Mouse (Mus musculus) intestine, embryonic 15.5 days (tissue): Measurements from ENCODE around the gene Mymk. TPM values are rescaled to one million over a fixed set of nuclear protein-coding genes. Genes with fewer than 3 reads are reported as not detected.

Experiments used
- ATAC-seq: fragments of 200-750 bp; cut with Nextera tagmentation; 2 replicates; pipeline ENCODE4 v1.8.0; 2017; ENCODE audit warnings: moderate TSS enrichment, moderate library complexity
- H3K27ac ChIP-seq: fragments of 300-500 bp; sonication (generic); 2 replicates; pipeline ENCODE4 v1.5.1; 2015; ENCODE audit warnings: mild to moderate bottlenecking, inconsistent platforms
- H3K27me3 ChIP-seq: fragments of 300-500 bp; sonication (generic); replicated peaks from 2 replicates; pipeline ENCODE4 v1.6.1; 2015; ENCODE audit warnings: inconsistent platforms
- H3K36me3 ChIP-seq: fragments of 300-500 bp; sonication (generic); 2 replicates; pipeline ENCODE4 v1.6.1; 2015; ENCODE audit warnings: inconsistent platforms
- H3K4me1 ChIP-seq: fragments of 300-500 bp; sonication (generic); replicated peaks from 2 replicates; pipeline ENCODE4 v1.6.1; 2015; ENCODE audit warnings: inconsistent platforms
- H3K4me2 ChIP-seq: fragments of 300-500 bp; sonication (generic); replicated peaks from 2 replicates; pipeline ENCODE4 v1.6.1; 2015; ENCODE audit warnings: mild to moderate bottlenecking, inconsistent platforms
- H3K4me3 ChIP-seq: fragments of 300-500 bp; sonication (generic); replicated peaks from 2 replicates; pipeline ENCODE4 v1.5.1; 2015; ENCODE audit warnings: inconsistent platforms
- H3K9ac ChIP-seq: fragments of 300-500 bp; sonication (generic); 2 replicates; pipeline ENCODE4 v1.6.1; 2015; ENCODE audit warnings: inconsistent platforms
- H3K9me3 ChIP-seq: fragments of 300-500 bp; sonication (generic); 2 replicates; pipeline ENCODE4 v1.6.1; 2016; ENCODE audit warnings: inconsistent platforms
- WGBS: fragments of 180-500 bp; shearing (Covaris S2); methylation state at CpG from one replicate; pipeline ENCODE4 v1.1.7; 2015; 5-methylcytosine and 5-hydroxymethylcytosine counted together
- polyA plus RNA-seq: library from polyadenylated mRNA; unstranded; fragments of >200 nt; fragmentation: Nextera tagmentation; extraction: Ambion mirVana; gene quantifications from 2 replicates; pipeline ENCODE4 v1.2.1, GENCODE M21; 2015

Gene Mymk
- polyA plus RNA-seq, 1 experiment from 2014 or later, result 0.24 TPM

DNA sequence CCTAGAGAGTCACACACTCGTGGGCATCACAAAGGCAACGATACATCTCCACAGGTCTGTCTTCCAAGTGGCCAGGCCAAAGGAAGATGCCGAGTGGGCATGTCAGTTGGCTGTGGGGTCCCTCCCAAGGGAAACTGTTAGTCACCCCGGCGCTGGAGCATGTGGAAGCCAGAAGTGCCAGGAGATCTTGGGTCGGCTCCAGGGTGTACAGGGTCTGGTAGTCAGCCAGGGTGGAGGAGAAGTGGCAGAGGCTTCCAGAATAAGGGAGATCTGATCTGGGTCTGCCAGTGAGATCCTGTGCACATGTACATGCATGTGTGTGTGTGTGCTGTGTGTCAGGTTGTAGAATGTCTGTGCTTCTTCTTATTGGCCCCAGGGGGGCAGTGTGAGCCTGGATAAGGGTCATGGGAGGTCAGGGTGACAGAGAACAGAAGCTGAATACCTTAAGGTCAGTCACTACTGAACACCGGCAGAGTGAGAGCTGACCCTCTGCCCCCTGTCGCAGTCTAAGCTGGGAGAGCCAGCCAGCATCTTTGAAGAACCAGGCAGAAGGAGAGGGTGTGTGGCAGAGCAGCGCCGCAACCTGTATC, 5.8 kb upstream of the Mymk start:
- no peaks in the 10 kb centered on the region for H3K36me3 ChIP-seq
- H3K9me3 ChIP-seq, result no peaks in the 10 kb centered on the region
- H3K27me3 ChIP-seq, result 0 out of 2 replicates have a peak, but pooled peaks cover 3% of the 10 kb centered on the region
- H3K27ac ChIP-seq, result no peak overlapping the region
- peaks cover 23% of the 10 kb centered on the region for H3K4me1 ChIP-seq
- H3K4me3 ChIP-seq, result no peak overlapping the region
- no peak overlapping the region for H3K9ac ChIP-seq
- H3K4me2 ChIP-seq, result no peak overlapping the region
- 71% methylated on average over 10 of the region's 10 CpGs for WGBS
- no peak for ATAC-seq

DNA sequence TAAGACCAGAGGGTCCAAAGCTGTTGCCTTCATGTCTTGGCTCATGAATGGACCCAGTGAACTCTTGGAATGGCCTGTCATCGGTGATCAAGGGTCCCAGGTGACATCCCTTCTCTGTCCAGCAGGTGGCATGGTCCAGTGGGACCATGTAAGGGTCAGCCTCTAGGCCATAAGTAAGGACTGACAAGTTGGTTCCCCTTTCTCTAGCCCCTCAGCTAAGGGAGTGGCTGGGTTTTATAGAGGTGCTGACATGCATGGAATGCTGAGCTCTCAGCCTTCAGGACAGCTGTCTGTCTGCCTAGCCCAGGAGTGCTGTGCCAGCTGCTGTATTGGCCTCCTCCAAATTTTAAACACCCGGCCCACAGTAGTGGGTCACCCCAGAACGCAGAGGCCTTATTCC, 3.5 kb upstream of the Mymk start:
- no peak overlapping the region for H3K27ac ChIP-seq
- no peak overlapping the region for H3K4me2 ChIP-seq
- H3K9ac ChIP-seq, result no peak overlapping the region
- no peaks in the 10 kb centered on the region for H3K36me3 ChIP-seq
- 55% methylated on average over 3 of the region's 3 CpGs for WGBS
- no peaks in the 10 kb centered on the region for H3K9me3 ChIP-seq
- no peak overlapping the region for H3K4me3 ChIP-seq
- ATAC-seq, result peak; percentile 39; the same call in 1 of the 2 replicates
- H3K27me3 ChIP-seq, result 0 out of 2 replicates have a peak, but pooled peaks cover 3% of the 10 kb centered on the region
- peaks cover 30% of the 10 kb centered on the region for H3K4me1 ChIP-seq

DNA sequence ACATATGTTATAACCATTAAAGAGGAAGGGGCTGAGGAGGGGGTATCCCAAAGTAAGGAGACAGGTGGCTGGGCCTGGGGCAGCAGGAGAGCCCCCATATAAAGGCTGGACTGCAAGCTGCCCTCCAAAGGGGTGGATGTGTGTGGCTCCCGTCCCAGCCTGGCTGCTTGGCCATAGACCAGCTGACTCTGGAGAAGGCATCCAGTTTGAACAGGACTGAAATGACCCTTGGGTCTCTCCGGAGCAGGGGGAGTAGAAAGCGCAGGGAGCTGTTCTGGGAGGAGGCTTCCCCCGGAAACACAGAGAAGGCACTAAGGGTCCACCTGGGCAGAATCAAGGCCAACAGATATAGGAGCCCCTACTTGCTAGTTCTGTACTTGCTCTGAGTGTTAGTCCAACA, 2.8 kb upstream of the Mymk start:
- WGBS, result 73% methylated on average over 4 of the region's 4 CpGs
- Histone ChIP-seq H3K4me2 (no peak overlapping the region), H3K27me3 (0 out of 2 replicates have a peak, but pooled peaks cover 3% of the 10 kb centered on the region), H3K4me3 (no peak overlapping the region), H3K9ac (no peak overlapping the region), H3K27ac (no peak overlapping the region), H3K4me1 (peaks cover 29% of the 10 kb centered on the region), H3K9me3 (no peaks in the 10 kb centered on the region), H3K36me3 (no peaks in the 10 kb centered on the region)
- no peak for ATAC-seq

DNA sequence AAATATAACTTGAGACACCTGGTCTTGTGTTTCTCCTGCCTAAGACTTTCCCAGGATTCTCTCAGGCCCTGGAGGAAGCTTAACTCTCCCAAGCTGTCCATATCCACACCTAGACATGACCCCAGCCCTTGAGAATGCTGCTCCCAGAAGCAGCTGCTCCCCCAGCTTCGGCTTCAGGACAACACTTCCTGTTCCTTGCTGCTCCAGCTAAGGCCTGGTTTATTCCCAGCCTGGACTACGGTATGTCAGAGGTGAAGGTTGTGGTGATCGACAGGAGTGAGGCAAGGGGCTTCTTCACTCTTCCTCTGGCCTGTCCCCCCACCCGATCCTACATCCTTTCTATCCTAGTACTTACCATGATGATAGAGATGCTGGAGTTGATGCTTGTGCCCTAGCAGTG, 1.4 kb upstream of the Mymk start:
- no peaks in the 10 kb centered on the region for H3K9me3 ChIP-seq
- no peaks in the 10 kb centered on the region for H3K36me3 ChIP-seq
- no peak overlapping the region for H3K9ac ChIP-seq
- WGBS, result 62% methylated on average over 4 of the region's 4 CpGs
- H3K27ac ChIP-seq, result no peak overlapping the region
- 0 out of 2 replicates have a peak, but pooled peaks cover 3% of the 10 kb centered on the region for H3K27me3 ChIP-seq
- H3K4me1 ChIP-seq, result peaks cover 15% of the 10 kb centered on the region
- H3K4me2 ChIP-seq, result no peak overlapping the region
- no peak overlapping the region for H3K4me3 ChIP-seq
- ATAC-seq, result no peak

DNA sequence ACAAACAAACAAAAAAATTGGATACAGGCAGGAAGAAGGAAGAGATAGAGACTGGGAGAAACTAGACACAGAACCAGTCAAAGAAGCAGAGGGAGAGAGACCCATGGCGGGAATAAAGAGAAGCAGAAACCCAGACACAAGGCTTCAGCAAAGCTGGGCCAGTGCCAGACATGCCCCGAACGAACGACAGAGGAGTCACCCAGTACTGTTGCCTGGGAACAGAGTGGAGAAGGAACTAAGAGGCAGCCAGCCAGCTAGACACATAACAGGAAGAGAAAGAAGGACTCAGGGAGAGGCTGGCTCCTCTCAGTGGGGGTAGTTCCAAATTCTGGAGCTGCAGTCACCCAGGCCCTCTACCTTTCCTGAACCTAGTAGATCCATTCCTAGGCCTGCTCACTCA, 842 bp downstream of the Mymk start:
- WGBS, result 18% methylated on average over 4 of the region's 4 CpGs
- H3K4me1 ChIP-seq, result peaks cover 8% of the 10 kb centered on the region; the same call in 1 of the 2 replicates
- H3K9ac ChIP-seq, result no peak overlapping the region
- no peak overlapping the region for H3K4me2 ChIP-seq
- no peak overlapping the region for H3K27ac ChIP-seq
- ATAC-seq, result peak; percentile 66
- H3K27me3 ChIP-seq, result no peaks in the 10 kb centered on the region
- H3K9me3 ChIP-seq, result no peaks in the 10 kb centered on the region
- no peaks in the 10 kb centered on the region for H3K36me3 ChIP-seq
- H3K4me3 ChIP-seq, result no peak overlapping the region

DNA sequence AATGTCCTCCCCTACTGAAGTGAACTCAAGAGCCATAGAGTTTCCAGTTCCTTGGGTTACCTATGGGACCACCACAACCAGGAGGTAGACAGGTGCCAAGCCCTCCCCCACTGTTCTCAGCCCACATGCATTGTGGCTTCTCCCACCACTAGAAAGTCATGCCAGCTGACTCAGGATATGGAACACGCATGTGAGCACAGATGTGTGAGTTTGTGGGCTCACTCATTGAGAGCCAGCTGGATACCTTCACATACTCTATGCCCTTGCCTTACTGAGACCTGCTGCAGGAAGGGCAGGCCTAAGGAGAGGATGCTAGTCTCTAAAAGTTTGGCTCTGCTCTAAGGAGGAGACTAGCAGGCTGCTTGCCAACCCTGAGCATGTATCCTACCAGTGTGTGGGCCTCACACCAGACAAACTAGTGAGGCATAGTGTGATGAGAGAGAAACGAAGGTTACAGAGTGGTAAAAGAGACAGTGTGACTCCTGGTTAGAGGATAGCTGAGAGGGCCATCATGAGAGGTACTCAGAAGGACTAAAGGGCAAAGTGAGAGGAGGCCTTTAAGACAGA, 1.6 kb downstream of the Mymk start:
- Histone ChIP-seq H3K4me2 (no peak overlapping the region), H3K27ac (no peak overlapping the region), H3K9ac (no peak overlapping the region), H3K27me3 (no peaks in the 10 kb centered on the region), H3K36me3 (no peaks in the 10 kb centered on the region), H3K9me3 (no peaks in the 10 kb centered on the region), H3K4me3 (no peak overlapping the region), H3K4me1 (peaks cover 8% of the 10 kb centered on the region; the same call in 1 of the 2 replicates)
- ATAC-seq, result no peak
- WGBS, result 83% methylated on average over 2 of the region's 2 CpGs

DNA sequence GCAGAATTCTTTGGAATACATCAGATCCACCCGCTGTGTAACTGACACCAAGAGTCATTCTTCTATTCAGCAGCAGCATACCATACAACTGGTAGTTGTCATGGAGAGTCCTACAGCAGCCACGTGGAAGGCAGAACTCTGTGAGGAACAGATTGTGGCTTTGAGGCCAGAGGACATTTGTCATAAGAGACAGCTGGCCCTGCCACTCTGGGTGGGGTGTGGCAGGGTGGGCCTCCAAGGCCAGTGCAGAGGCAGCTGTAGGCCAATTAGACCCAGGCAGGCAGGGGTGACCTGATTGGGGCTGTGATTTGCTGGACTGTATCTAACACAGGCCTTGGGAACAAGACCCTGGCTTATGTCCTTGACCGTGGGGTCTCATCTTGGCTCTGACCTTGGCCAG, 2.3 kb downstream of the Mymk start:
- Histone ChIP-seq H3K9me3 (no peaks in the 10 kb centered on the region), H3K4me3 (no peak overlapping the region), H3K9ac (no peak overlapping the region), H3K4me1 (peaks cover 8% of the 10 kb centered on the region; the same call in 1 of the 2 replicates), H3K27ac (no peak overlapping the region), H3K4me2 (no peak overlapping the region), H3K27me3 (no peaks in the 10 kb centered on the region), H3K36me3 (no peaks in the 10 kb centered on the region)
- 59% methylated on average over 3 of the region's 3 CpGs for WGBS
- ATAC-seq, result no peak

DNA sequence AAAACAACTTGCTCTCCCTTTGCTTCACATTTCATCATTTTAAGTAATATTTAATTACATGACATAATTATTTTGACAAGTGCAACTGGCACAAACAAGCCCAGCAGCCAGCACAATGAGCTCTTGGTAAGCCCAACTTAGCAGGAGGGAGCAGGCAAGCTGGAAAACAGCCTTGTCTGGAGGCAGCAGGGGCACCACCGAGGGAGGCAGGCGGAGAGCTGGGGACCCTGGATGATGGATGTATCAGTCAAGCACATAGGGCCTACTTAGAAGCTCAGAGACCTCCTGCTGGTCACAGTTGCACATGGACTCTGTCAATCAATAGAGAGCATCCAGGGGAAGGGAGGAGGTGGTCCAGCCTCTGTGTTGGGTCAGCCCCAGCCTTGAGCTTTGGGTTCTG, 4.0 kb downstream of the Mymk start:
- Histone ChIP-seq H3K9ac (no peak overlapping the region), H3K4me3 (no peak overlapping the region), H3K27me3 (no peaks in the 10 kb centered on the region), H3K9me3 (no peaks in the 10 kb centered on the region), H3K27ac (no peak overlapping the region), H3K36me3 (no peaks in the 10 kb centered on the region), H3K4me1 (peaks cover 8% of the 10 kb centered on the region; the same call in 1 of the 2 replicates), H3K4me2 (no peak overlapping the region)
- ATAC-seq, result no peak
- WGBS, result 42% methylated on average over 2 of the region's 2 CpGs

DNA sequence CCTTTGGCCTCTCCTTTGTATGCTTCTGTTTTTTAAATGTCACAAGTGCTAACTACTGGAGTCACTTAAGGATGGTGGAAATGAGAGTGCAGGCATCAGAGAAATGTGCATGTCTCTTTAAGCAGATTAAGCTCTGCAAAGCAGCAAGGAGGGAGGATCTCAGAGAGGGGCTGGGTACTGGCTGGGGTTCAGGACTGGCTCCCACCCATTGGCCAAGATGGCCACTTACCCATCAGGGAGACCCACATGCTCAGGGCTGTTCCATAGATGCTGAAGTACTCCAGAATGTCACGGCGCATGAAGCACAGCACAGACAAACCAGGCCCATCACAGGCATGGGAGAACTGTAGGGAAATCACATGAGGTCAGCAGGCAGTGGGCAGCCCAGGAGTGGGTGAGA, 4.9 kb downstream of the Mymk start:
- 81% methylated on average over 2 of the region's 2 CpGs for WGBS

DNA sequence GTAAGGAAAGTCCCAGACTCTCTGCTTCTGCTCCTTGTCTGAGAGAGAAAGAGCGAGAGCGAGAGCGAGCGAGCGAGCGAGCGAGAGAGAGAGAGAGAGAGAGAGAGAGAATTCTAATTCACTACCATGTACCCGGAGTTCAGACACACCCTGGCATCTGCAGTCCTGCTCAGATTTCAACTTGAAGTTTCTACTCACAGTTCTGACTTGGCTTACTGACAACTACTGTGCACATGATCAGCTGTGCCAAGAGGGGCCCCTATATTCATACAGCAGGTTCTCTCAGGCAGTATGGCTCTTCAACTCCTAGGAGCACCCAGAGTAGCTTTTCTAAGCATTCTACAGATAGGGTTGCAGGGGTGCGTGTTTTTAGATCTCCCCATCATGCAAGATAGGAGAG, 12.8 kb downstream of the Mymk start:
- ATAC-seq, result no peak
- no peaks in the 10 kb centered on the region for H3K27me3 ChIP-seq
- no peaks in the 10 kb centered on the region for H3K9me3 ChIP-seq
- H3K4me3 ChIP-seq, result no peak overlapping the region
- no peak overlapping the region for H3K27ac ChIP-seq
- peak overlapping the region; percentile 36; the same call in 1 of the 2 replicates for H3K4me2 ChIP-seq
- WGBS, result 65% methylated on average over 9 of the region's 9 CpGs
- no peak overlapping the region for H3K9ac ChIP-seq
- no peaks in the 10 kb centered on the region for H3K36me3 ChIP-seq
- peaks cover 13% of the 10 kb centered on the region for H3K4me1 ChIP-seq

More for the DNA sequence above, 4.9 kb downstream of the Mymk start:
- Histone ChIP-seq H3K9me3 (no peaks in the 10 kb centered on the region), H3K4me2 (no peak overlapping the region), H3K36me3 (no peaks in the 10 kb centered on the region), H3K27ac (no peak overlapping the region), H3K4me1 (peaks cover 8% of the 10 kb centered on the region; the same call in 1 of the 2 replicates), H3K27me3 (no peaks in the 10 kb centered on the region), H3K9ac (no peak overlapping the region), H3K4me3 (no peak overlapping the region)
- no peak for ATAC-seq

DNA sequence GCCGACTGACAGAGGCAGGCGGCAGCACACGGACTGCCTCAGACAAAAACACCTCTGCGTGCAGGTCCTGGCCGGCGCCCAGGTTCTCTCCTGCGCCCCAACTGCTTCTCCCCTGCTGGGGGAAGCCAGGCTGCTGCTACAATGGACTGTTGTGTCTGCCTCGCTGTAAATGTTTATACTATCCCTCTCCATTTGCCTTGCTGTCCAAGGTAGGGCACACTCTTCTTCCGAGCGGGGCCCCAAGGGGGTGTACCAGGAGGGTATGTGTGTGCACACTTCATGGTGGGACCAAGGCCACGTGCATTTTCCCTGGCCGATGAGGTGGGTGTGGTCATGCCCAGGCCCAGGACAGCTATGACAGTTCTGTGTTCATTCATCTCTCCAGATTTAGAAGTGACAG, 13.2 kb downstream of the Mymk start:
- H3K27me3 ChIP-seq, result no peaks in the 10 kb centered on the region
- no peak overlapping the region for H3K4me3 ChIP-seq
- ATAC-seq, result no peak
- H3K9ac ChIP-seq, result no peak overlapping the region
- 14% methylated on average over 12 of the region's 12 CpGs for WGBS
- H3K36me3 ChIP-seq, result no peaks in the 10 kb centered on the region
- H3K4me1 ChIP-seq, result peaks cover 13% of the 10 kb centered on the region
- H3K9me3 ChIP-seq, result no peaks in the 10 kb centered on the region
- peak overlapping the region; percentile 36 for H3K4me2 ChIP-seq
- H3K27ac ChIP-seq, result no peak overlapping the region

DNA sequence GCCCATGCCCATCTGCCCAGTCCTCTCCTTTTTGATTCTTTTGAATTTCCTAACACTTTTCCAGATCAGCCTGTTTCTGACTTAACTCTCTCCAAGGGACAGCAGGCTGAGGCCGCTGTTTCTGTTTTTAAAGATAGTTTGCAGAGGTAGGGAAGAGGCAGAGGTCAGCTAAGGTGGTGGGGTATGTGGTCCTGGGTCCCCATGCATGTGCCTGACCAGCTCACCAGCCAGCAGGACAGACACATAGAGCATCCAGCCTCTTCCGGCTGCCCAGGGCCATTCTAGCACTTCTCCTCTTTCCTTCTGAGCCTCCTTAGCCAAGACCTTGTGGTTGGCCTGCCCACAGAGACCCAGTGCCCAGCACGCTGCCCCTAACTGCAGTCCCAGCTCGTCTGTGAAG, 13.7 kb downstream of the Mymk start:
- no peak for ATAC-seq

DNA sequence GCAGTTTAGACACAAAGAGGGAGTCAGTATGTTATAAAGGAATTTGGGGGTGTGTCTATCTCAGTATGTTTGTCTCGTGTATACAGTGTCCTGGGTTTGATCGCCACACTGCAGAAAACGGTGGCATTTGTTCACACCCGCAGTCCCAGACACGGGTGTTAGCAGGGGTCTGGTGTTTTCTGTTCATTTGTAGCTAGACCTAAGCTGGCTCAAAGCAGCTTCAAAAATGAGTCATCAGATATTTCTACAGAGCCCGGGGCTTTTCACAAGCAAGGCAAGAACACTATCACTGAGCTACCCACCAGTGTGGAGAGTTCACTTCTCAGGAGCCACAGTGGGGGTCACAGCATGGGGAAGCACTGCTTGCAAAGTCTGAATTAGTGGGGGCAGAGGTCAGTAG, 22.6 kb downstream of the Mymk start:
- 46% methylated on average over 6 of the region's 6 CpGs for WGBS
- ATAC-seq, result no peak
- no peak overlapping the region for H3K9ac ChIP-seq

More for the DNA sequence above, 13.7 kb downstream of the Mymk start:
- Histone ChIP-seq H3K27me3 (no peaks in the 10 kb centered on the region), H3K9me3 (no peaks in the 10 kb centered on the region), H3K27ac (no peak overlapping the region), H3K9ac (no peak overlapping the region), H3K36me3 (no peaks in the 10 kb centered on the region), H3K4me1 (peaks cover 13% of the 10 kb centered on the region), H3K4me2 (peak overlapping the region; percentile 36), H3K4me3 (no peak overlapping the region)
- 37% methylated on average over 4 of the region's 4 CpGs for WGBS

More for the DNA sequence above, 22.6 kb downstream of the Mymk start:
- no peak overlapping the region for H3K4me3 ChIP-seq
- H3K9me3 ChIP-seq, result no peaks in the 10 kb centered on the region
- no peaks in the 10 kb centered on the region for H3K36me3 ChIP-seq
- H3K4me1 ChIP-seq, result no peaks in the 10 kb centered on the region
- no peaks in the 10 kb centered on the region for H3K27me3 ChIP-seq
- no peak overlapping the region for H3K27ac ChIP-seq
- no peak overlapping the region for H3K4me2 ChIP-seq
